Mouse (Mus musculus): ENCODE data around the gene Gm4869. TPM values are rescaled to one million over a fixed set of nuclear protein-coding genes. Genes with fewer than 3 reads are reported as not detected.

Gene Gm4869
- total and polyA plus RNA-seq, 3 experiments, result 0.08 TPM; not detected in 2

DNA sequence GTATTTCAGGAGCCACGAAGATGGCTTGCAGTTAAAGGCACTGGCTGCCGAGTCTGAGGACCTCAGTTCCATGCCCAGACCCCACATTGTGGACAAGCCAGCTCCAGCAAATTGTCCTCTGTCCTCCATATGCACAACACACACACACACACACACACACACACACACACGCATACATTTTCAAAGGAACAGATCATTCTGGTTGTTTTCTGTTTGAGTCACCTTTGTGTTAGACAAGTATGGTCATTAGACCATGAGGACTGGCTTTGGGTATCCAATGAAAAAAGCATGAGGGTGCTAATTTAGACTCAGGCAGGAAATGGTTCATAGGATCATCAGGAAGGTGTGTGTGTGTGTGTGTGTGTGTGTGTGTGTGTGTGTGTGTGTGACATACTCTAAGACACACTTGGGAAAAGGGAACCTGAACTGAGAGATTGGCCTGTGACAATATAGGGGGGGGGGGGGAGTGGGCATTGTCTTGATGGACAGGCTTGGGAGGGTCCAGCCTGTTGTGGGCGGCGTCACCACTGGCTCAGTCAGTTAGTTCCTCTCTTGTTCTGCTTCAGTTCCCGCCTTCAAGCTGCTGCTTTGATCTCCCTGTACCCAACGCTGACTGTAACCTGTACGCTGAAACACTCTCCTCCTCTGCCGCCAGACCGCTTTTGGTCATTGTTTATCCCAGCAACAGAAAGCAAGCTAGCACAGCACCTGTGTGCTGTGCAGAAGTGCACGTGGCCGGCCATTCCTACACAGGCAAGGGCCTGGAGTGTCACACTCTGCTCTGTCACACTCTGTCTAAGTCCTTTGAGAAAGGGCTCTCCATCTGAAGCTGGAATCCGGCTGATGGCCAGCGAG lies 56.8 kb downstream of the Gm4869 start:
- Histone ChIP-seq H3K9me3 (replicated peaks; ENCODE audit: insufficient read depth, low read length) (no peaks in the 10 kb centered on the region), H3K4me3 (ENCODE audit: control insufficient read depth in 1 of 2, insufficient read depth in 1 of 2, low read depth in 2 of 2, low read length in 2 of 2) (peak overlapping the region; percentile 17 to 43), H3K36me3 (ENCODE audit: control insufficient read depth in 1 of 2, insufficient read depth in 2 of 2, low read length in 2 of 2) (peaks cover 0 to 10% of the 10 kb centered on the region in 2 experiments; a peak in 2 of 4 replicates), H3K27me3 (ENCODE audit: control insufficient read depth in 1 of 2, insufficient read depth in 2 of 2, low read length in 2 of 2) (no peaks in the 10 kb centered on the region), H3K27ac (ENCODE audit: control insufficient read depth, low read depth, low read length) (peak overlapping the region; percentile 73), H3K79me2 (ENCODE audit: control insufficient read depth, insufficient read depth, low read length, poor library complexity) (no peaks in the 10 kb centered on the region; the same call in 1 of the 2 replicates), H3K4me1 (ENCODE audit: control insufficient read depth in 1 of 2, insufficient read depth in 2 of 2, low read length in 2 of 2) (peaks cover 4 to 27% of the 10 kb centered on the region in 2 experiments), H3K9ac (ENCODE audit: control insufficient read depth, low read depth, low read length, poor library complexity, severe bottlenecking) (peak overlapping the region; percentile 68)
- DNase-seq (ENCODE audit: low read depth, low spot score), result peak; percentile 92
- TF ChIP-seq HCFC1 (IDR thresholded peaks at IDR 0.05; ENCODE audit: low read depth, low read length), result peak; percentile 57; the same call in 1 of the 2 replicates
- peak; percentile 24 to 32; a peak in 2 of 4 replicates for TF ChIP-seq EP300 (IDR thresholded peaks at IDR 0.05; ENCODE audit: low read depth in 1 of 2, low read length in 2 of 2)
- TF ChIP-seq SIN3A (IDR thresholded peaks at IDR 0.05; ENCODE audit: low read length), result peak; percentile 54; the same call in 1 of the 2 replicates
- peak; percentile 46 for TF ChIP-seq ETS1 (IDR thresholded peaks at IDR 0.05; ENCODE audit: low read depth, low read length)
- 0 out of 2 replicates have a peak, but pooled peaks have one; percentile 35 for TF ChIP-seq POLR2AphosphoS2 (IDR thresholded peaks at IDR 0.05; ENCODE audit: low read length)
- TF ChIP-seq MAX (IDR thresholded peaks at IDR 0.05; ENCODE audit: low read length), result peak; percentile 58; the same call in 1 of the 2 replicates
- peak; percentile 88 for TF ChIP-seq MXI1 (IDR thresholded peaks at IDR 0.05; ENCODE audit: low read depth, low read length)
- TF ChIP-seq KAT2A (conservative IDR thresholded peaks at IDR 0.05; ENCODE audit: low read depth, low read length), result no peak; the same call in 1 of the 2 replicates
- TF ChIP-seq POLR2A (IDR thresholded peaks at IDR 0.05; ENCODE audit: control insufficient read depth in 1 of 2, insufficient read depth in 1 of 2, low read depth in 1 of 2, low read length in 2 of 2, poor library complexity in 1 of 2), result peak; percentile 68 to 78
- TF ChIP-seq MEF2A (IDR thresholded peaks at IDR 0.05; ENCODE audit: extremely low read depth, insufficient replicate concordance, low read depth, low read length, poor library complexity, severe bottlenecking), result no peak
- TF ChIP-seq ELF1 (IDR thresholded peaks at IDR 0.05; ENCODE audit: low read depth, low read length), result 0 out of 2 replicates have a peak, but pooled peaks have one; percentile 43
- TF ChIP-seq CHD2 (IDR thresholded peaks at IDR 0.05; ENCODE audit: low read length), result 0 out of 2 replicates have a peak, but pooled peaks have one; percentile 9
- TF ChIP-seq BHLHE40 (IDR thresholded peaks at IDR 0.05; ENCODE audit: borderline replicate concordance, low read depth, low read length), result no peak
- peak; percentile 78 for TF ChIP-seq NELFE (IDR thresholded peaks at IDR 0.05; ENCODE audit: low read depth, low read length)
- peak; percentile 85; the same call in 1 of the 2 replicates for TF ChIP-seq MAZ (IDR thresholded peaks at IDR 0.05; ENCODE audit: low read depth, low read length)
- no peak for TF ChIP-seq ZKSCAN1 (IDR thresholded peaks at IDR 0.05; ENCODE audit: low read depth, low read length)
- TF ChIP-seq JUND (IDR thresholded peaks at IDR 0.05; ENCODE audit: low read depth, low read length), result no peak
- peak; percentile 87; the same call in 1 of the 2 replicates for TF ChIP-seq E2F4 (IDR thresholded peaks at IDR 0.05; ENCODE audit: borderline replicate concordance, low read depth, low read length)
- peak; percentile 65 for TF ChIP-seq TBP (IDR thresholded peaks at IDR 0.05; ENCODE audit: low read depth, low read length)
- TF ChIP-seq MYC (IDR thresholded peaks at IDR 0.05; ENCODE audit: low read depth, low read length), result peak; percentile 60; the same call in 1 of the 2 replicates
- TF ChIP-seq CHD1 (IDR thresholded peaks at IDR 0.05; ENCODE audit: low read depth, low read length), result no peak
- 0 out of 2 replicates have a peak, but pooled peaks have one; percentile 17 for TF ChIP-seq NRF1 (IDR thresholded peaks at IDR 0.05; ENCODE audit: insufficient read depth, low read depth, low read length, poor library complexity, severe bottlenecking)
- no peak for TF ChIP-seq RCOR1 (IDR thresholded peaks at IDR 0.05; ENCODE audit: low read depth, low read length)
- TF ChIP-seq TCF12 (IDR thresholded peaks at IDR 0.05; ENCODE audit: low read depth, low read length), result peak; percentile 46

All from MEL (cell line).